Mouse (Mus musculus): Measurements from ENCODE around the gene 1600015I10Rik.
"Not testable (repeated sequence)": the region's sequence is repeated elsewhere in the genome, so short reads cannot be mapped to it uniquely, and the experiment has no call there.

Gene 1600015I10Rik

GRCm38 (mm10) chr6:48929595-48929994 lies at the start of gene 1600015I10Rik:
Gene 1600015I10Rik, plus strand, starts transcription at chr6:48929895.
- DNase-seq (ENCODE audit: inconsistent age in 2 of 2, low spot score in 1 of 2): no peak

DNA sequence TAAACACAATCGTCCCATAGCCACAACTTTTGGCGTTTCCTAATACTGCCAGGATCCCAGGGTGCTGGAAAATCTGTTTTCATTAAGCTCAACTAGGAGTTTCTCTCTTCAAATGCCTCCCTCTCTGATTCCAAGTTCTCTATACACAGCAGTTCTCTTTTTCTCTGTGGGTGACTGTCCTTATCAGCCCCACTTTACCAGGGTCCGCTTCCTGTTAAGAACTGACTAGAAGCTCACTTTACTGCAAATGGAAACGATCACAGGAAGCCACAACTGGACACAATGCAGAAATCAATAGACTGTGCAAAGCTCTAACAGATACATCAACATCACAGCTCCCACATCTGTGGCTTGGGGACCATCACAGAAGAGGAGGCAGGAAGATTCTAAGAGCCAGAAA lies 35.5 kb upstream of the 1600015I10Rik start:
- DNase-seq (ENCODE audit: inconsistent age in 2 of 2, low spot score in 1 of 2): no peak

DNA sequence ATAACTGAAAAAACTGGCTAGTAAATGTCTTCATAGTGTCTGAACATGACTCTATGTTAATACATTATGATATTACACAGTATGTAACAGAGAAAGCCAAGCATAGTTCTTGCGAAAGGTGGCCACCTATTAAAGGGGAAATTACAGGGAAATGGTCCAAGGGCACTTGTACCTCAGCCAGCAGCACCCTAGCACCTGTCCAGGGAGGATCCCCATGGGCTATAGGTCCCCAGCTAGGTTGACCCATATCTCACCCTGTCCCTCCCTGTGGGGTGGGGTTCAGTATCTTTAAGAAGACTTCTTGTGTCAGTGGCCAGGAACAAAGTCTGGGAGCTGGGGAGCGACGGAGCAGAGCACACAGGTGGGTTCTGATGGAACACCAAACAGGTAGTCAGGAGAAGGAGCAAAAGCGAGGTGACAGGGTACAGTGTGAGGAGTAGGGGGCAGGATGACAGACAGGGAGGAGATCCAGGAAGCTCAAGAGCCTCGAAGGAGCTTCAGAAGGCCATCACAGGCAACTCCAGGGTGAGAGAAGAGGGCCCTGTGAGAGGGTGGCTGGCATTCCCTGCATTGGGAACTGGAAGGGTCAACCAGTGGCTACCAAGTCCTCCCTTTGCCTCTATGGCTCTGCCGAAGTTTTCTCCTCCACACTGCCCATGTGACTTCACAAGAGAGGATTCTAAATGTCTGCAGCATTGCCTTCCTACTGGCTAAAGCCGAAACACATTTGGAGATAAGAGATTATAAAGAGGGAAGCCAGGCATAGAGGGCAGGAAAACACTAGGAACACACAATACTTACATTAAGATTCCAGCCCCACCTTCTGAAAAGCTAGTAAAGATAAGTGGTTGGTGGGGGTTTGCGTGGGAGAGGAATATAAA lies 34.5 kb upstream of the 1600015I10Rik start:
- DNase-seq (ENCODE audit: inconsistent age in 2 of 2, low spot score in 1 of 2): no peak

- no peak for DNase-seq (ENCODE audit: inconsistent age in 2 of 2, low spot score in 1 of 2)
Observed at GRCm38 (mm10) chr6:48895941-48896340, 33.8 kb upstream of the 1600015I10Rik start.

DNA sequence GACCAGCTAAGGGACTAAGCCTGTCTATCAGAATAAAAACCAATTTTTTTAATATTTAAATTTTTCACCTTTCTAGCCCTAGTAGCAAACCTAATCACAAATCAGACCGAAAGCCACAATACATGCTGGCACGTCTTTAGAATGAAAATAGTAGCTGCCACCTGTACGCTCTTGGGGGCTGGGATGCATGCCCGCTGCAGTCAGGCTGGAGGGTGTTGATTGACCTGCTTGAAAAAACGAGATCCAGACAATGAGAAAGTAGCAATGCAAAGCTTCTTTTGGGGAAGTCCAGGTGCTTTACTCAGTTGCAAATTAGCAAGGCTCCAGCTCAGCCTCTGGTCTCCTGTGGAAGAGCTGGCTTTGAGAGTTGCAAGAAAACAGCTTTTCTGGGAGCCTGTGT lies 32.7 kb upstream of the 1600015I10Rik start:
- DNase-seq (ENCODE audit: inconsistent age in 2 of 2, low spot score in 1 of 2): no peak

DNA sequence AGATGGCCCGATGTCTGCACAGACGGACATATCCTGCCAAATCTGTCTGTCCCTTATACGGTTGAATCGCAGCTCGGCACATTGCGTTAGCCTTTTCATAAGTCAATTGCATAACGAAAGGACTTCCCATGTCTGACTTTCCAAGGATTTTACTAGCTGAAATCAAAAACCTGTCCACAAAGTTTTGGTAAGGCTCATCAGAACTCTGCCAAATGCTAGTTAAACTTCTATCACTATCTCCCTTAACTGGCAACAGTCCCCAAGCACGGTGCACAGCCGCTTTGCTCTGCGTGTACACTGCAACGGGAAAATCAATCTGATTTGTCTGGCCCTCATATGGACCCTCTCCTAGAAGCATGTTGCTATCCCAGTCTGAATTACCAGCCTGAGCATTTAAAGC lies 28.4 kb upstream of the 1600015I10Rik start:
- DNase-seq (ENCODE audit: inconsistent age in 2 of 2, low spot score in 1 of 2): not testable (repeated sequence)

- DNase-seq (ENCODE audit: inconsistent age in 2 of 2, low spot score in 1 of 2): no peak
Observed at GRCm38 (mm10) chr6:48902511-48903406, 26.9 kb upstream of the 1600015I10Rik start.

DNA sequence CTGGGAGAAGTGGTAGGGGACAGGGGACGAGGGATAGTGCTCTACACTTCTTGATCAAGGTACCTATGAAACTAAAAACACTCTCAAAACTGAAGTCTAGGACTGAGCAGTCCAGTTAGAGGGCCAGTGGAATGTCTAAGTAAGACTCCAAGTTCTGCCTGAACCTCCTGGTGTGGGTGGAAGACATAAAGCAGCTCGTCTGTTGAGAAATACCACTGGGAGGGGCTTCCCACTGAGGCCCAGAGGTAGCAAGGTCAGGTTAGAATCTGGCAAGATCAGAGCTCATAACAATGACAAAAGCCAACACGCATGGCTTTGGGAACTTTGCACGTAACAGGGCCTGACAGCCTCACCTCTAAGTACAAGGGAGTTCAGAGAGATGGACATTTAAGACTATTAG lies 26.3 kb upstream of the 1600015I10Rik start:
- DNase-seq (ENCODE audit: inconsistent age in 2 of 2, low spot score in 1 of 2): peak in 1 of 2 experiments; percentile 20

DNA sequence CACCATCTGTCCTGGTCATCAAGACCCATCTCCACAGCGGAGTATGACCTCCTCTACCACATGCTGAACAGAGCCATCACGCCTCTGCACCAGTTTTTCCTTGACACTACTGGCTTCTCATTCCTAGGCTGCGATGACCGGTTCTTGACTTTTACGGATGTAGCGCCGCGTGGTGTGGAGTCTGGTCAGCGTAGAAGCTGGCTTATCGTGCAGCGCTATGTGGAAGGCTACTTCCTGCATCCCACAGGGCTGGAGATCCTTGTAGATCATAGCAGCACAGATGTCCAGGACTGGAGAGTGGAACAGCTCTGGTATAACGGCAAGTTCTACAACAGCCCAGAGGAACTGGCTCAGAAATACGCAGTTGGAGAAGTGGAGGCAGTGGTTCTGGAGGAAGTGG lies 24.1 kb upstream of the 1600015I10Rik start:
- DNase-seq (ENCODE audit: inconsistent age in 2 of 2, low spot score in 1 of 2): no peak

- DNase-seq (ENCODE audit: inconsistent age in 2 of 2, low spot score in 1 of 2): no peak
Observed at GRCm38 (mm10) chr6:48906371-48906770, 23.3 kb upstream of the 1600015I10Rik start.

DNA sequence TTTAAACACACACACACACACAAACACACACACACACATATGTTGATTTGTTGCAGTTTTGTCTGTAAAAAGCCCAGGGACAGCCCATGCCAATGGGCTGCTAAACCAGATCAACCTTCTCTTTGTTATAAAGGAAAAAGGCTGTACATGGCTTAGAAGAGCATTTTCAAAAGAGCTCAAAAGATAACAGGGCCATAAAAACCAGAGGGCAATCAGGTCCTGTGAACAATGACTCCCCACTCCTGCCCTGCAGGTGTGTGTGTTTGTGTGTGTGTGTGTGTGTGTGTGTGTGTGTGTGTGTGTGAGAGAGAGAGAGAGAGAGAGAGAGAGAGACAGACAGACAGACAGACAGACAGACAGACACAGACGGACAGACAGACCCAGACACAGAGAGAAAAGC lies 20.5 kb upstream of the 1600015I10Rik start:
- DNase-seq (ENCODE audit: inconsistent age in 2 of 2, low spot score in 1 of 2): no peak

DNA sequence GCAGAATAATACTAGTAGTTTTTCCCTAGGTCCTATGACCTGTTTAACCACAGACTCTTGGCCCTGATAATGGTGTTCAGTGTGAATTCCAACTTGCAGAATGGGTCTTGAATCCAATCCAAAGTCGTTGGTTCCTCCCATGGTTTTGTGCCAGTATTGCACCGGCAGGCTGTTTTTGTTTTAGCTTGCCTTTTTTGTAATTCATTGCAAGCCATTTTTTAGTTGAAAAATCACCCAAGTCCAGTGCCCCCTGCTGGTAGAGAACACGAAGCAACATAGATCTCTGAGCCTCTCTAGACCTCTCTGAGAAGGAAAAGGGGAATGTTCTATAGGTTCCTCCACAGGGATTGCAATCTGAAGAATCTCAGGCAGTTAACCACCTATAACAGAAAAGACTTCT lies 17.7 kb upstream of the 1600015I10Rik start:
- DNase-seq (ENCODE audit: inconsistent age in 2 of 2, low spot score in 1 of 2): peak; percentile 13 to 71

- DNase-seq (ENCODE audit: inconsistent age in 2 of 2, low spot score in 1 of 2): no peak
Observed at GRCm38 (mm10) chr6:48913587-48913986, 16.1 kb upstream of the 1600015I10Rik start.

GRCm38 (mm10) chr6:48949596-48949995 lies 19.9 kb downstream of the 1600015I10Rik start:
- DNase-seq (ENCODE audit: inconsistent age in 2 of 2, low spot score in 1 of 2): peak in 1 of 2 experiments; percentile 74

- DNase-seq (ENCODE audit: inconsistent age in 2 of 2, low spot score in 1 of 2): no peak
Observed at GRCm38 (mm10) chr6:48950676-48951075, 21.0 kb downstream of the 1600015I10Rik start.

DNA sequence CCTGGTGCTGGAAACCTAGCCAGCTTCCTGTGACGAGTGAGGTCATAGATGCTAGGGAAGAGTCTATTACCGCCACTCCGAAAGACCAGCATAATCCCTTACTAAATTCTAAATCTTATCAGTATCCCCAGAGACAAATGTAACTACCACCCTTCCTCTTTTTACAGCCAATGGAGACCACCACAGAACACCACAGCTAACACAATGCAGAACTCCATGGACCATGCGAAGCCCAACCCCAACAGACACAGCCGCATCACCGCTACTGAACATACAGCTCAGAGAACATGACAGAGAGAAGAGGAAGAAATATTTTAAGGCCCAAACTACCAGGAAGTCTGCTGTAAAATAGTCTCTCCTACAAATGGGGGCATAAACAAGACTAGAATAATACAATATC lies 21.9 kb downstream of the 1600015I10Rik start:
- no peak for DNase-seq (ENCODE audit: inconsistent age in 2 of 2, low spot score in 1 of 2)

DNA sequence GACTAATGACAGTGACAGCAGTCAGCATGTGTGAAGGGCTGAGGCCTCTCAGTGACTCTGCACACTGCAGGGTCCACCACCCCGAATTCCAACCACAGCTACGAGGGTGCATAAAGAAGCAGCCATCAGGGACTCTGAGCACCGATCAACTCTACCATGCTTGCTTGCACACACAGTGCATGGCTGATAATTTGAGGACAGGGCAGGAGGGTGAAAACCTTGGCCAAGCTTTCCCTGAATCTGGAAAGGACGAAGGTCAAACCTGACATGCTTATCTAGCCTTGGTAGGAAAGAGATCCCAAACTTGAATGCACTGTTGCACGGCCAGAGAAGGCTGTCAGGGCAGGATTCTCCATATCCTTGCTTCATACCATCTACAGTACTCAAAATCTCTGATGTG lies 23.5 kb downstream of the 1600015I10Rik start:
- DNase-seq (ENCODE audit: inconsistent age in 2 of 2, low spot score in 1 of 2): peak in 1 of 2 experiments; percentile 79

GRCm38 (mm10) chr6:48954211-48954610 lies 24.5 kb downstream of the 1600015I10Rik start:
- no peak for DNase-seq (ENCODE audit: inconsistent age in 2 of 2, low spot score in 1 of 2)

DNA sequence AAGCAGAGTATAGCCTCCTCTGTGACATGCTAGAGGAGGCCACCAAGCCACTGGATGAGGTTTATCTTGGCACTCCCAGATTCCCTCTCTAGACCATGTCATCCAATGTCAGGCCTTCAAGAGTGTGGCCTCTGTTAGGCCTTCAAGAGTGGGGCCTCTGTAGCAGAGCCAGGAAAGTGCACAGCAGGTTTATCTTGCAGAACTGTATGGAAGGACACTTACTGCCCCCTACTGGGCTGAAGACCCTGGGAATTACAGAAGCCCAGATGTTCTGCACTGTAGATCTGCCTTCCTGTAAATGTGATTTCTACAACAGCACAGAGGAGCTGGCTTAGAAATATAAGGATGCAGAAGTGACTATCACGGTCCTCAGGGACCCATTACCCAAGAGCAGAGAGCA lies 25.3 kb downstream of the 1600015I10Rik start:
- peak; percentile 52 to 90 for DNase-seq (ENCODE audit: inconsistent age in 2 of 2, low spot score in 1 of 2)

DNA sequence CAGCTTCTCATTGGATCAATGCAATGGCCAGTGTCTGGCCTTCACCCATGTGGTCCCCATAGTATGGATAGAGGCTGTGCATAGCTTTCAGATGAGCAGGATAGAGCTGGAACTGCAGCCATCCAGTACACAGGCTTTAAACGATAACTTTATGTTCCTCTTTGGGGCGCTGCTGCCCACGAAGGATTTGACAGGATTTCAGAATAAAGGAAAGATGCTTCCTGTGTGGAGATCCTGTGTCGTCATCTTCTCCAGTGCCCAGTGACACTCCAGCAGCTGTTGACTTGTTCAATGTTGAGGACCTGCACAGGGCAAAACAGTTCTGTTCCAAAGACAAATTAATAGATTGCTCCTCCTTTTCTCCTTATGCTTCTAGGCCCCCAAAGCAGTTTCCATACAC lies 27.1 kb downstream of the 1600015I10Rik start:
- no peak for DNase-seq (ENCODE audit: inconsistent age in 2 of 2, low spot score in 1 of 2)

DNA sequence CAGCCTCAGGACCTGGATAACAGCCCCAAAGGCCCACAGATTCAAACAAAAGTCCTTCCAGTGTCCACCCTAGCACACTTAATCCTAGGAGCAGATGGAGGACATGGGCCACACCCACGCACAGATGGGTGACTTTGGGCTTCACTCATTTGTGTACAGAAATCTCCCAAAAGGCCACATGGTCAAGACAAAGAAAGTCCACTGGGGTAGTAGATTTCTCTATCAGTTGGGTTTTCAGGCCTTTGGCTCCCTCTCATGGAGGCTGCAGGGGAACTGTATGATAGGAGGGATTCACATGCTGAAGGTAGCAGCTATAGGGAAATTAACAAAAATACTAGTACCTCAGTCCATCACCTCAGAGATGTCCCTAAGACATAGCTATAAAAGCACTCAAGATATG lies 28.4 kb downstream of the 1600015I10Rik start:
- DNase-seq (ENCODE audit: inconsistent age in 2 of 2, low spot score in 1 of 2): peak in 1 of 2 experiments; percentile 59

- not testable (repeated sequence) for DNase-seq (ENCODE audit: inconsistent age in 2 of 2, low spot score in 1 of 2)
Observed at GRCm38 (mm10) chr6:48959151-48959550, 29.5 kb downstream of the 1600015I10Rik start.
